Mouse (Mus musculus): ENCODE measurements at regions not wholly inside any gene's neighbourhood (a gene's known extent, or its start where the extent isn't known, plus 50 kb on each side); places are given as distances from the start of the nearest gene placed in this dataset.

DNA sequence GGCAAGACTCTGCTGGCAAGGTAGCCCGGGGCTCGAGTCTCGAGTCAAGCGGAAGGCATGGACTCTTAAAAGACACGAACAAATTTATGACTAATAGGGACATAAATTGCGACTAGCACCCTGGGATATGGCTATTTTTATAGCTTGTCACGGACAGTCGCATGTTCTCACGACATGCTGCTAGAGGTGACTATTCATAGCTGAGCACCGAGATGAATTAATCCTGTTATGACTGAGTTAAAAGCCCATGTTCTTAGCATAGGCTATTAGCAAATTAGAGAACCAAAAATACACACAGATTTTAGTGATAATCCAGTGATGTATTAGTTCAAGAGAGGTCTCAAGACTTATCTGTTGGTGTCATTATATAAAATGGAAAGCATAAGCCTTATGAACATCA, 539.2 kb downstream of the Gm19410 start:
- no peak for ATAC-seq (ENCODE audit: insufficient number of reproducible peaks, low FRiP score, low TSS enrichment, low read depth)
- Histone ChIP-seq H3K4me1 (ENCODE audit: control insufficient read depth, insufficient read depth, low read length) (no peaks in the 10 kb centered on the region), H3K27me3 (ENCODE audit: control insufficient read depth, insufficient read depth, low read length) (no peaks in the 10 kb centered on the region), H3K4me2 (ENCODE audit: low read depth, severe bottlenecking) (no peak overlapping the region), H3K9ac (ENCODE audit: low read length) (no peak overlapping the region), H3K27ac (replicated peaks; ENCODE audit: low read depth, low read length) (no peak overlapping the region), H3K4me3 (ENCODE audit: low read depth, low read length) (no peak overlapping the region), H3K9me3 (ENCODE audit: control insufficient read depth, low read length) (no peaks in the 10 kb centered on the region), H3K36me3 (ENCODE audit: control insufficient read depth, insufficient read depth, low read length) (no peaks in the 10 kb centered on the region)
- 84% methylated on average over 10 of the region's 10 CpGs for WGBS
- no peak for DNase-seq (ENCODE audit: low spot score)

DNA sequence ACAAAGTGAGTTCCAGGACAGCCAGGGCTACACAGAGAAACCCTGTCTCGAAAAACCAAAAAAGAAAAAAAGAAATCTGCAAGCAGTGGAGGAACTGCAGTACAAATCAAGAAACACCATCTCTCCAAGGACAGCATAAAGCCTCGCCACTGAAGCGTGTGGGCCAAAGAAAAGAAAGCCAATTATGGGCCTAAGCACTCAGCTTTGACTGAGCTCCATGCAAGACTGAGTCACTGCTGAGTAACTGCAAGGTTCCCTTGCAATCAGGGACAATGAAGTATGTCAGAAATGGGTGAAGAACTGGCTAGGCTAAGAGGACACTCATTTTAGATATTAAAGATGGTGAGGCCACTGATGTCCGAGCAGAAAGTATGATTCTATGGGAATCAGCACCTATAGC, 540.7 kb downstream of the Gm19410 start:
- ATAC-seq (ENCODE audit: insufficient number of reproducible peaks, low FRiP score, low TSS enrichment, low read depth): no peak
- WGBS: 83% methylated on average over 4 of the region's 4 CpGs

DNA sequence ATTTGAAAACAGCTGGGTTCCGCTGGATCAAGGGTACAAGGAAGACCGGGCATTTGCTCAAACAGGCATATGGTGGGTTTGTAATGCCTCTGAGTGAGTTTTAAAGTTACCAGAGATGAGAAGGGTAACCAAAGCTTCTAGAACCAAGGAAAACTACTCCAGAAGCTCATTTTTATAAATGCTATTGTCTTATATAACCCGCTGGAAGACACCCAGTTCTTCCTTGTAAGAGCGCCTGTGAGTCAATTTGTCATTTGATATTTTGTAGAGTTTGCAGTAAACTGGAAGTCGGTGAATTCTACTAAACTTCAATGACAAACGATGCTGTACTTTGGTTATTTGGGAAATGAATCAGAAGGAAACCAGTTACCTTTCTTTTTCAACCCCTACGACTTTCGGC, 541.9 kb downstream of the Gm19410 start:
- Histone ChIP-seq H3K9me3 (ENCODE audit: control insufficient read depth, low read length) (no peaks in the 10 kb centered on the region), H3K9ac (ENCODE audit: low read length) (no peak overlapping the region), H3K4me2 (ENCODE audit: low read depth, severe bottlenecking) (no peak overlapping the region), H3K4me1 (ENCODE audit: control insufficient read depth, insufficient read depth, low read length) (no peaks in the 10 kb centered on the region), H3K4me3 (ENCODE audit: low read depth, low read length) (no peak overlapping the region), H3K27me3 (ENCODE audit: control insufficient read depth, insufficient read depth, low read length) (no peaks in the 10 kb centered on the region), H3K36me3 (ENCODE audit: control insufficient read depth, insufficient read depth, low read length) (no peaks in the 10 kb centered on the region), H3K27ac (replicated peaks; ENCODE audit: low read depth, low read length) (no peak overlapping the region)
- 90% methylated on average over 8 of the region's 8 CpGs for WGBS
- no peak for ATAC-seq (ENCODE audit: insufficient number of reproducible peaks, low FRiP score, low TSS enrichment, low read depth)
- no peak for DNase-seq (ENCODE audit: low spot score)

More for the DNA sequence above, 540.7 kb downstream of the Gm19410 start:
- no peak for DNase-seq (ENCODE audit: low spot score)
- Histone ChIP-seq H3K4me2 (ENCODE audit: low read depth, severe bottlenecking) (no peak overlapping the region), H3K4me3 (ENCODE audit: low read depth, low read length) (no peak overlapping the region), H3K9me3 (ENCODE audit: control insufficient read depth, low read length) (no peaks in the 10 kb centered on the region), H3K27ac (replicated peaks; ENCODE audit: low read depth, low read length) (no peak overlapping the region), H3K36me3 (ENCODE audit: control insufficient read depth, insufficient read depth, low read length) (no peaks in the 10 kb centered on the region), H3K27me3 (ENCODE audit: control insufficient read depth, insufficient read depth, low read length) (no peaks in the 10 kb centered on the region), H3K9ac (ENCODE audit: low read length) (no peak overlapping the region), H3K4me1 (ENCODE audit: control insufficient read depth, insufficient read depth, low read length) (no peaks in the 10 kb centered on the region)

DNA sequence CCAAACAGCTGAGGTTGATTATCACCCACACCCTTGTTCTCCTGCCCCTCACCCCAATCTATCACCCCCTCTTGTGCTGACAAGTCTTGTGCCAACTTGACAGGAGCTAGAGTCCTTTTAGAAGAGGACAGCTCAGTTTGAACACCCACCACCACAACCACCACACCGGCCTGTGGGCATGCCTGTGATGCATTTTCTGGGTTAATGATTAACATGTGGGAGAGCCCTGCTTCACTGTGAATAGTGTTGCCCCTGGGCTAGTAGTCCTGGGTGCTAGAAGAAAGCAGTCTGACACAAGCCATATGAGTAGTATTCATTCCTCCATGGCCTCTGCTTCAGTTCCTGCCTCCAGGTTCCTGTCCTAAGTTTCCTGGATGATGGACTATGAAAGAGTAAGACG, 542.5 kb downstream of the Gm19410 start:
- Histone ChIP-seq H3K27me3 (ENCODE audit: control insufficient read depth, insufficient read depth, low read length) (no peaks in the 10 kb centered on the region), H3K9me3 (ENCODE audit: control insufficient read depth, low read length) (no peaks in the 10 kb centered on the region), H3K36me3 (ENCODE audit: control insufficient read depth, insufficient read depth, low read length) (no peaks in the 10 kb centered on the region), H3K27ac (replicated peaks; ENCODE audit: low read depth, low read length) (no peak overlapping the region), H3K9ac (ENCODE audit: low read length) (no peak overlapping the region), H3K4me1 (ENCODE audit: control insufficient read depth, insufficient read depth, low read length) (no peaks in the 10 kb centered on the region), H3K4me2 (ENCODE audit: low read depth, severe bottlenecking) (no peak overlapping the region), H3K4me3 (ENCODE audit: low read depth, low read length) (no peak overlapping the region)
- 66% methylated on average over 2 of the region's 2 CpGs for WGBS
- ATAC-seq (ENCODE audit: insufficient number of reproducible peaks, low FRiP score, low TSS enrichment, low read depth) (no peak), DNase-seq (ENCODE audit: low spot score) (no peak)

DNA sequence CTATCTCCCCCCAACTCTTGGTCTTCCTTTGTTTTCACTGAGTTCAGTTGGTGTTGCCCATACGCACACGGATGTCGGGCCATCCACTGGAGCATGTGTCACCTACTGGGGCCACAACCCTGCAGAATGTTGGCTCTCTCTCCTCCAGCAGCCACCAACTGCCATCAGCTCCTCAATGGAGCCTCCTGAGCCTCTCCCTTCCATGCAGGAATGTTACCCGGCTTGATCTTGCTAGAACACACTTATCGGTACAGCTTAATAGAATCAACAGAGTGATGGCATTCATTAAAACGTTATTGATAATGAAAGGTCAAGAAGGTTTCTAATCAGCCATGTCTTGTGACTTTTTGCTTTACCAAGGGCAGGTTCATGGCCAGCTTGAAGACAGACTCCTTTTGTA, 543.7 kb downstream of the Gm19410 start:
- WGBS: 89% methylated on average over 6 of the region's 6 CpGs
- Histone ChIP-seq H3K4me2 (ENCODE audit: low read depth, severe bottlenecking) (no peak overlapping the region), H3K36me3 (ENCODE audit: control insufficient read depth, insufficient read depth, low read length) (no peaks in the 10 kb centered on the region), H3K4me1 (ENCODE audit: control insufficient read depth, insufficient read depth, low read length) (no peaks in the 10 kb centered on the region), H3K9ac (ENCODE audit: low read length) (no peak overlapping the region), H3K9me3 (ENCODE audit: control insufficient read depth, low read length) (no peaks in the 10 kb centered on the region), H3K27ac (replicated peaks; ENCODE audit: low read depth, low read length) (no peak overlapping the region), H3K4me3 (ENCODE audit: low read depth, low read length) (no peak overlapping the region), H3K27me3 (ENCODE audit: control insufficient read depth, insufficient read depth, low read length) (no peaks in the 10 kb centered on the region)
- no peak for ATAC-seq (ENCODE audit: insufficient number of reproducible peaks, low FRiP score, low TSS enrichment, low read depth)
- no peak for DNase-seq (ENCODE audit: low spot score)

DNA sequence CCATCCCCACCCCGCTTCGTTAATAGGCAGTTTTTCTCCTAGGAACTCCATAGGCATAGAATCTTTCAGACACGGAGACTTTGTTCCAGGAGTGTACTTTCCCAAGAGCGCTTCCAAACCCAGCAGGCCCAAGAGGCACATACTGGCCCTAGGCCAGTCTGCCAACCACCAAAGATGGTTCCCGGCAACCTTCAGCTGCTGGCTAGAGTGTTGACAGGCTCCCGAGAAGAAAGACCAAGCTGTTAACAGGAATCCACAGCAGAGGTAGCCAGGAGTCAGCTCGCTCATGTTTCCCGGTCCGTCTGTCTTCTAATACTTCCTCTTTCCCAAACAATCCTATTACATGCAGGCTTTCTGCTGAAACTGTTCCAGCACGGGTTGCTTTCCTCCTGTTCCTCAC, 544.4 kb downstream of the Gm19410 start:
- ATAC-seq (ENCODE audit: insufficient number of reproducible peaks, low FRiP score, low TSS enrichment, low read depth): no peak
- no peak for DNase-seq (ENCODE audit: low spot score)
- Histone ChIP-seq H3K36me3 (ENCODE audit: control insufficient read depth, insufficient read depth, low read length) (no peaks in the 10 kb centered on the region), H3K9ac (ENCODE audit: low read length) (no peak overlapping the region), H3K9me3 (ENCODE audit: control insufficient read depth, low read length) (no peaks in the 10 kb centered on the region), H3K4me2 (ENCODE audit: low read depth, severe bottlenecking) (no peak overlapping the region), H3K4me3 (ENCODE audit: low read depth, low read length) (no peak overlapping the region), H3K4me1 (ENCODE audit: control insufficient read depth, insufficient read depth, low read length) (no peaks in the 10 kb centered on the region), H3K27ac (replicated peaks; ENCODE audit: low read depth, low read length) (no peak overlapping the region), H3K27me3 (ENCODE audit: control insufficient read depth, insufficient read depth, low read length) (no peaks in the 10 kb centered on the region)
- WGBS: 74% methylated on average over 10 of the region's 10 CpGs

DNA sequence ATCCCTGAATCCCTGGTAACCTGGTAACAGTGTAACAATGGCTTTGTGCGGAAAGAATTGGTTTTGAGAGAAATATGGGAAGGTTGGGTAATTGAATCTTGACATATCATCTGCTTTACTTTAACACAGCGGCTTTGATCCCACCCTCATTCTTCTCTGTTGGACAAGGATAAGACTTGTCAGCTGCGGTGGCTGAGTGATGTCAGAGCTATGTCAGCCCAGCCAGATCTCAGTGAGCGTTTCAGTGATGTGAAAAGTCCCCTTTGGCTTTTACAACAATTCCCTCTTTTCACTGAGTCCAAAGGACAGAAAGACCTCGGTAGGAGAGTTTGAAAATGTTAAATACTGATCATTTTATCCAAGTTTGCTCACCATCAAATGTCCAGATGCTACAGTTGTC, 546.1 kb downstream of the Gm19410 start:
- H3K4me2 ChIP-seq (ENCODE audit: low read depth, severe bottlenecking): no peak overlapping the region
- H3K4me3 ChIP-seq (ENCODE audit: low read depth, low read length): no peak overlapping the region
- DNase-seq (ENCODE audit: low spot score): no peak
- H3K9ac ChIP-seq (ENCODE audit: low read length): no peak overlapping the region
- no peaks in the 10 kb centered on the region for H3K36me3 ChIP-seq (ENCODE audit: control insufficient read depth, insufficient read depth, low read length)
- no peak overlapping the region for H3K27ac ChIP-seq (replicated peaks; ENCODE audit: low read depth, low read length)
- no peaks in the 10 kb centered on the region for H3K4me1 ChIP-seq (ENCODE audit: control insufficient read depth, insufficient read depth, low read length)
- 80% methylated on average over 5 of the region's 5 CpGs for WGBS
- no peak for ATAC-seq (ENCODE audit: insufficient number of reproducible peaks, low FRiP score, low TSS enrichment, low read depth)
- no peaks in the 10 kb centered on the region for H3K27me3 ChIP-seq (ENCODE audit: control insufficient read depth, insufficient read depth, low read length)
- H3K9me3 ChIP-seq (ENCODE audit: control insufficient read depth, low read length): no peaks in the 10 kb centered on the region

DNA sequence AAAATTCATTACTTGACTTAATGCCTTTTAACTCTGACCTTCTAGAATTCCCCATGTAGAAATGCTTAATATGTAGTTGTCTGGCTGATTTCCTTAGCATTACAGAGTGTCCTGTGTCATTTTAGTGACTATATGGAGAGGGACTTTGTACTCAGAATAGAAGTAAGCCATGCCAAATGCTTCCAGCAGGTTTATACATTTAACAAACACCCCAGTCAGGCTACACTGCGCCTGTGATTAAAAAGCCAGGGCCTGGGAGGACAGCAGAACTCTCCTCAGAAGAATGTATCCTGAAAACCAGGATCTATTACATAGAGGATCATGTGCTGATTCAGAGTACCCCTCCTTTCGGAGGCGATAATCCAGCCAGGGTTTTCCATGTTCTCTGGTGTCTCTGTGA, 547.4 kb downstream of the Gm19410 start:
- no peak overlapping the region for H3K4me2 ChIP-seq (ENCODE audit: low read depth, severe bottlenecking)
- WGBS: 84% methylated on average over 3 of the region's 3 CpGs
- DNase-seq (ENCODE audit: low spot score) (no peak), ATAC-seq (ENCODE audit: insufficient number of reproducible peaks, low FRiP score, low TSS enrichment, low read depth) (no peak)
- no peaks in the 10 kb centered on the region for H3K27me3 ChIP-seq (ENCODE audit: control insufficient read depth, insufficient read depth, low read length)
- H3K9ac ChIP-seq (ENCODE audit: low read length): no peak overlapping the region
- no peak overlapping the region for H3K27ac ChIP-seq (replicated peaks; ENCODE audit: low read depth, low read length)
- H3K9me3 ChIP-seq (ENCODE audit: control insufficient read depth, low read length): no peaks in the 10 kb centered on the region
- H3K36me3 ChIP-seq (ENCODE audit: control insufficient read depth, insufficient read depth, low read length): no peaks in the 10 kb centered on the region
- no peaks in the 10 kb centered on the region for H3K4me1 ChIP-seq (ENCODE audit: control insufficient read depth, insufficient read depth, low read length)
- H3K4me3 ChIP-seq (ENCODE audit: low read depth, low read length): no peak overlapping the region

DNA sequence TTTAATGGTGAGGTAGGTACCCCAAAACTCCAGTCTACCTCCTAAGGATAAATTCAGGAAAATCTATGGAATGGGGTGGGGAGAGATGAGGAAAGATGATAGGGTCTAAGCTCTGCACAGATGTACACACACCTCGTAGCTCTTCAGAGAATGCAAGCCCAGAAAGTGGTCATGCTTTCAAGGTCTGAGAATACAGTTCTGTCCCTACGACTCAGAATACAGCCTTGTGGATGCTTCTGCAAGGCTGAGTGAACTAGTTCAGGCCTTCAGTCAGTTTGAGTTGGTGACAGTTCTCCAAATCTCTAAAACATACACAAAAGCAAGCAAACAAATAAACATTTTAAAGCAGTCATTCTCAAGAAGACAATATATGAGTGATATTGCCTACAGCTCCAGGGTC, 552.8 kb downstream of the Gm19410 start:
- Histone ChIP-seq H3K9me3 (ENCODE audit: control insufficient read depth, low read length) (no peaks in the 10 kb centered on the region), H3K27me3 (ENCODE audit: control insufficient read depth, insufficient read depth, low read length) (no peaks in the 10 kb centered on the region), H3K9ac (ENCODE audit: low read length) (no peak overlapping the region), H3K4me1 (ENCODE audit: control insufficient read depth, insufficient read depth, low read length) (no peaks in the 10 kb centered on the region), H3K27ac (replicated peaks; ENCODE audit: low read depth, low read length) (no peak overlapping the region), H3K4me2 (ENCODE audit: low read depth, severe bottlenecking) (no peak overlapping the region), H3K36me3 (ENCODE audit: control insufficient read depth, insufficient read depth, low read length) (no peaks in the 10 kb centered on the region), H3K4me3 (ENCODE audit: low read depth, low read length) (no peak overlapping the region)
- ATAC-seq (ENCODE audit: insufficient number of reproducible peaks, low FRiP score, low TSS enrichment, low read depth) (no peak), DNase-seq (ENCODE audit: low spot score) (no peak)
- WGBS: 81% methylated on average over 2 of the region's 2 CpGs

Data from limb, embryonic 11.5 days (tissue).